Mouse (Mus musculus) induced T-regulatory cell, adult 2 months (primary cell): Measurements from ENCODE around the gene Gipc2.
A peak's percentile ranks its signal among the peaks of the same experiment; 100 is the strongest.

Source experiments
- DNase-seq: peaks from one replicate; pipeline ENCODE4 v3.0.0-alpha.2; 2012; ENCODE audit warnings: low read depth

Gipc2 gene

GRCm38 (mm10) chr3:152166099-152166423 is at the start of gene Gipc2:
Gene Gipc2 (minus strand): TSS chr3:152166230.
- no peak for DNase-seq

DNA sequence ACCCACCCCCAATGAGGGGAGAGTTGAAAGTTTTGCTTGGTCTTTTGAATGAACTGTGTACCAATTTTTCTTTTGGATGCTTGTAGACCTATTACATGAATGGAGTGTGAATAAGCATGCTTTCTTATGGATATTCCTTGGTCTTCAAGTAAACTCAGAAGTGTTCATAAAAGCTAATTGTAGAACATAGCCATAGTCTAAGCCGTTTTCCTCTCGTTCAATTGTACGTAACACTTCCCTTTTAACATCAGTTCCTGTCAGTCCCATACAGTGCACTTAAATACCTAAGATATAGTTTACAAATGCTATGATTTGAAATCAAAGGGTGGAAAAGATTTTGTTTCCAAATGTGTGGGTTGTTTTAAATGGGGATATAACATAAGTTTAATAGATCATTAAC is 47.4 kb upstream of the Gipc2 start:
- DNase-seq: peak; percentile 24

DNA sequence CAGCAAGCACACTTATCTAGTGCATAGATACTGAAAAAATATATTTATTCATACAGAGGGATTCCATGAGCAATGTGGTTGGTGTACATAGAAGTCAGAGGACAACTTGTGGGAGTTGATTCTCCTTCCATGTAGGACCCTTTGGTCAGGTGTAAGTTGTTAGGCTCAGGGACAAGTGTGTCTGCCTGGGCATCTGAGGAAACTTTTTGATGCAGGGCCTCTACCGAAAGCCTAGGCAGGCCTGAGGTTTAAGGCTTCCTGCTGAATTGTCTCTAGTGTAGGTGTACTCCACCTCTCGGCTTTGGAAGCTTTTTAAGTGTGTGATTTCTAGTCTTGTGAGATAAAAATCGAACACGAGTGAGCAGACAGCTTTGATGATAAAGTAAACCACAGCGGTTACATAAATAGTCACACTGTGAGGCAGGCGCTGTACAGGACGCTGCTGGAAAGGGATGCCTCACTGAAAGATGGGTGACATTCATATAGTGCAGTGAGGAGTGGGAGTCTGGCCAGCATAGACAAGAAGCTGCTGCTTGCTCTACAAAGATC is 45.8 kb upstream of the Gipc2 start:
- DNase-seq: peak; percentile 82

DNA sequence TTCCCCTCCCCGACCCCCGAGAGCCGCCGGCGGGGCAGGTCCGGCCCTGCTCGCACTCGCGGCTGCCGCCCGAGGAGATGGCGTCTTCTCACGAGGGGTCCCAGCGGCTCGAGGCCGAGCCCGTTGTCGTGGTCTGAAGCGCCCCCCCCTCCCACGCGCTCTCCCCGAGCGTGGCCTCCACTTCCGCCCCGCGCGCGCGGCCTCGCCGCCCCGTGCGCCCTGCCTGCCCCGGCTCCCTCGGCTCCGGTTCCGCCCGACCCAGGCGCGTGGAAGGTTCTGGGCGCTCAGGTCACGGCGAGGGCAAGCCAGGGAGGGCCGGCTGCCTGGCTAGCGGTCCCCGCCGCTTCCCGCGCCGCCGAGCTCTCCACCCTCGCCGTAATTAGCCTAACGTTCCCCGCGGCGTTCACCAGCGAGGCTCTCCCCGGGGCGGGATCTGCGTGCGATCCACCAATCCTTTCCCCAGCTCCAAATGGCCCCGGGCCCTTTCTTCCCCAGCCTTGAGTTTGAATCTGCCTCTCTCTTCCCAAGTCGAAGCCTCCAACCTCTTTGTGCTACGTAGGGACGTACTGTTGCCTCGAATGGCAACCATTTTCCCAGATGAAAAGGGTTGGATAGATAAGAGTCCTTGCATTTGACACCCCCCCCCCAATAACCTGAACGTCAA is 44.8 kb upstream of the Gipc2 start:
- DNase-seq: peak; percentile 81

DNA sequence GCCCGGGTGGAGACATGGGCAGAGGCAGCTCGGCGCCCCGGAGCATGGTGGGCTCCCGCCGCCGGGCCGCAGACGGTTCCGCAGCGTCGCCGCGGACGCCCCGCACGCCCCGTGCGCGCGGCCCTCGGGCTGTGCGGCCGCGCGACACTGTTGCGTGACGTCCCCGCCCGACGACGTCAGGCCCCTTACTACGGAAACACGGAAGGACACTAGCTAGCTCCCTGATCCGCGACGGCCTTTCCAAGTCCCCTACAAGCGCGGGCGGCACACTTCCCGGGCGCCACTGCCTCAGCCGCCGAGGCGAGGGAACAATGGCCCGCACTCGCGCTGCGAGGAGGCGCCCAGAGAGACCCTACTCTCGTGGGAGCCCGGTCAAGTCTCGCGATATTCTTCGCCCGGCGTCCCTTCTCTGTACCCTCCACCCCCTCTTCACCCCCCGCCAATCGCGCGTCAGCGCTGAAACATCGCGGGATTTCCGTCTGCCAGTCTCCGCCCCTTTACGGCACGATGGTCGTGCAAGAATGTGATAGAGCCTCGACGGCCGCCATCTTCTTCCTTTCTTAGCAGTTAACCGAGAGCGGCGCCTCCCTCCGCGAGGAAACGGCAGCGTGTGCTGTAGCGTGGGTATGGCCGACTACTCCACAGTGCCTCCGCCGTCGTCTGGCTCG is 44.1 kb upstream of the Gipc2 start, which contains the start of the genes Dnajb4 and Fubp1:
Gene Dnajb4, minus strand, starts transcription at position 336 of the 668 bp plus-strand sequence.
Gene Fubp1, plus strand, starts transcription at position 456 of the 668 bp plus-strand sequence.
- DNase-seq: peak; percentile 100

GRCm38 (mm10) chr3:152209177-152209966 is 43.3 kb upstream of the Gipc2 start:
- DNase-seq: peak; percentile 75

- DNase-seq: no peak
These were observed 42.3 kb upstream of the Gipc2 start for GRCm38 (mm10) chr3:152208096-152208885.

- no peak for DNase-seq
These were observed 41.1 kb upstream of the Gipc2 start for GRCm38 (mm10) chr3:152207156-152207555.

DNA sequence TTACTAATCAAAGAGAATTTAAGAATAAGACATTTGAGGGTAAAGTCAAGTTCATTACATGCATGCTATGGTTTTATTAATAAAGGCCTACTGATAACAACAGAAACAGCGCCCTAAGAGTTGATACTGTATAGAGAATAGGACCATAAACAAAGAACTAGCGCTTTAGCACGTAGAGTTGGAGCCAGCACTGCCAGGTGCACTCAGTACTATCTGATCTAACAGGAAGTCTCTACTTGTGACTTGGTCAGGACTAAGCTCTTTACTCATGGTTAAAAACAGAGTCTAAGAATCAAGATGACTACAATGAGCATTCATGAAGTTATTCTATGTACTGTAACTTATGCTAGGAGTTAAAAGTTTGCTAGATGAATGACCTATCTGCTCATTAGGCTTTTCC is 38.5 kb upstream of the Gipc2 start:
- no peak for DNase-seq

DNA sequence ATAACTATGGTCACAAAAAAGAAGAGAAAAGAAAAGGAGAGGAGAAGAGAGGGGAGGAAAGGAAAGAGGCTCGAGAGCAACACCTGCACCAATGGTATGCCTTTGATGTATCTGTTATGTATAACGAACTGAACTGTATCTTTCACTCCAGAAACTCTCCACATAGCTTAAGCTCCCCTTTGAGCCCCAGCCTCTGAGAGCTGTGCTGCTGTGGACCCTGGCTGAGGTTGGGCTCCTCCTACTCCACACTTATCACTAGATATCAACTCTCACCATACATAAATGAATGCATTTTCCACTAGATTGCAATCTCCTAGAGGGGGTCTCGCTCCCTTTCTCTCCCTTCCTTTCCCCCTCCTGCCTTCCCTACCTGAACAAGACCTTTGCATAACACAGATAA is 38.0 kb upstream of the Gipc2 start:
- DNase-seq: no peak

- no peak for DNase-seq
These were observed 37.4 kb upstream of the Gipc2 start for GRCm38 (mm10) chr3:152203411-152203810.

- DNase-seq: no peak
These were observed 36.9 kb upstream of the Gipc2 start for GRCm38 (mm10) chr3:152202942-152203341.

GRCm38 (mm10) chr3:152201651-152202050 is 35.6 kb upstream of the Gipc2 start:
- no peak for DNase-seq

DNA sequence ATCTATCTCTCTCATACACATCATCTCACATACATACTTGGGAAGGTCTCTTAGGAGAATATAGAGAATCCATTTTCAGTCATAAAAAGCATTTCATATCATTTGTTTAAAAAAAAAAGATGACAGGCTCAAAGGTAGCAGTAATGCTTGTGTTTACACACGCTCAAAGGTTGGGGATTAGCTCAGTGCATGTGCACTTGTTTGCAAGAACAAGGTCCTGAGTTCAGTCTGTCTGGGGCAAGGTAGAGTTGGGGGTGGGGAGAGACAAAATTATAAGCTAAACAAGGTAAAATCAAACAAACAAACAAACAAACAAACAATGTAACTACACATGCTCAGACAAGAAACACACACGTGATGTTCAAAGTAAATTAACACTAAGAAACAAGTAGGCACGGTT is 35.2 kb upstream of the Gipc2 start:
- no peak for DNase-seq

DNA sequence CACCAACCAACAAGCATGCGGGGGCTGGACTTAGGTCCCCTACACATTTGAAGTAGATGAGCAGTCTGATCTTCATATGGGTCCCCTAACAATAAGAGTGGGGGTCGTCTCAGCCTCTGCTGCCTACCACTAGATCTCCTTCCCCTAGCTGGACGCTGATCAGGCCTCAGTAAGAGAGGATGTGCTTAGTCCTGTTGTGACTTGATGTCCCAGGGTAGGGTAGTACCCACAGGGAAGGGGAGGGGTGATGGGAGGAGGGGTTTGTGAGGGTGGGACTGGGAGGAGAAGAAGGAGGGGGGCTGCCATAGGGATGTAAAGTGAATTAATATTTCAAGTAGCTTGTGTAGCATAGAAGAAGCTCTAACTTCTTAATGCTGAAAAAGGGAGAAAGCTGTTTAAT is 33.1 kb upstream of the Gipc2 start:
- DNase-seq: no peak

GRCm38 (mm10) chr3:152197246-152197645 is 31.2 kb upstream of the Gipc2 start:
- peak; percentile 37 for DNase-seq

- DNase-seq: peak; percentile 89
These were observed 27.6 kb upstream of the Gipc2 start for GRCm38 (mm10) chr3:152193635-152194097.

DNA sequence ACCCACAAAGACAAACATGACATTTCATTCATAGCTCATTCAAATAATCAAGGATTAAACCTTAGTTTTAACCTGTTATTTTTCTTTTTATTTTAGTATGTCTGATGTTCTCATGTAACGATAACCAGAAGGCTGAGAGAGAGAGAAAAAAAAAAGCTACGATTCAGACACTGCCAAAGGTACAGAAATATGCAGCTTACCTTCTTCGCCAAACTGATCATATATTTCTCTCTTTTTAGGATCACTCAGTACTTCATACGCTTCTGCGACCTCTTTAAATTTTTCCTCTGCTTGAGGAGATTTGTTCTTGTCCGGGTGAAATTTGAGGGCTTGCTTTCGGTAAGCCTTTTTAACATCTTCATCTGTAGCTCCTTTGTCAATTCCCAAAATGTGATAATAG is 27.1 kb upstream of the Gipc2 start:
- no peak for DNase-seq

DNA sequence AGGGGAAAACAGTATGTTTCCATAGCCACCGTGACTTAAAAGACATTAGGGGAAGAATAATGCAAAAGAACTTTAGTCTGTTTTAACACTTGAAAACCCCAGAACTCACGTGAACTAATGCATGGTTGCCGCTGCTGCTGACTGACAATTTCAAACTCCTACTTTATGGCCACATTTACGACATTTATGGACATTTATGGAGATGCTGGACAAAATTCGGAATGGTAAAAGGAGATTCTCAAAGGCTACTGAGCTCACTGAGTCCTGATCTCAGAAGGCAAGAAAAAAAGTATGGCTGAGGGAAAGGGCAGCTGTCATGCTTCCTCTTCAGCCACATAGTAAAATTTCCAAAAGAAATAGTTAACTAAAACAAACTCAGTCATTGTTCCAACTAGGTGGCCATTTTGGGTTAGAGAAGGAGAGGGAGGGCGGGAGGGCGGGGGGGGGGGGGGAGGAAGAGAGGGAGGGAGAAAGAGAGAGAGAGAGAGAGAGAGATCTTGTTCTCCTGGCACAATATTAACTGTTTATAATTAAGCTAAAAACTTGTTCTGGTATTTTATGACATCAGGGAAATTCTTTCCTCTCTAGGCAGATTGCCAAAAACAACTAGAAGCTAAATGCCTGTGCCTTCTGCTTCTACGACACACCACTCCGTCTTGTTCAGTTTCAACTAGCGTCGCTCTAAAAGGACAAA is 26.4 kb upstream of the Gipc2 start:
- peak; percentile 54 for DNase-seq

- DNase-seq: no peak
These were observed 25.8 kb upstream of the Gipc2 start for GRCm38 (mm10) chr3:152191791-152192237.
